Mouse (Mus musculus) liver, adult 2 months (tissue): ENCODE measurements around the gene Esm1. TPM values are rescaled to one million over a fixed set of nuclear protein-coding genes. Genes with fewer than 3 reads are reported as not detected.

Source experiments
- DNase-seq: peaks from one replicate; pipeline ENCODE4 v3.0.0-alpha.2; 2011; ENCODE audit warnings: low read depth, low spot score; ENCODE audit errors: extremely low read depth
- H3K27ac ChIP-seq: fragments of 200-500 bp; replicated peaks from 2 replicates; pipeline ENCODE4 v1.5.1; 2012; ENCODE audit warnings: low read depth, mild to moderate bottlenecking, control low read depth, inconsistent platforms, low read length; ENCODE audit not compliant: insufficient read depth
- H3K27me3 ChIP-seq: fragments of 200-500 bp; 2 replicates; pipeline ENCODE4 v1.6.1; 2012; ENCODE audit warnings: mild to moderate bottlenecking, moderate library complexity, low read length, inconsistent platforms; ENCODE audit not compliant: control insufficient read depth, insufficient read depth
- H3K36me3 ChIP-seq: fragments of 200-500 bp; 2 replicates; pipeline ENCODE4 v1.6.1; 2012; ENCODE audit warnings: low read length, inconsistent platforms; ENCODE audit not compliant: control insufficient read depth, insufficient read depth
- H3K4me1 ChIP-seq: fragments of 200-500 bp; 2 replicates; pipeline ENCODE4 v1.6.1; 2011; ENCODE audit warnings: low read length; ENCODE audit not compliant: control insufficient read depth, insufficient read depth
- H3K4me3 ChIP-seq: fragments of 200-500 bp; 2 replicates; pipeline ENCODE4 v1.5.1; 2011; ENCODE audit warnings: low read depth, mild to moderate bottlenecking, control low read depth, low read length, moderate library complexity; ENCODE audit not compliant: insufficient read depth
- H3K79me2 ChIP-seq: fragments of 200-500 bp; 2 replicates; pipeline ENCODE4 v1.6.1; 2012; ENCODE audit warnings: inconsistent platforms, mild to moderate bottlenecking, low read length, moderate library complexity; ENCODE audit not compliant: control insufficient read depth, insufficient read depth
- H3K9ac ChIP-seq: fragments of 200-500 bp; 2 replicates; pipeline ENCODE4 v1.6.1; 2012; ENCODE audit warnings: low read depth, mild to moderate bottlenecking, control low read depth, inconsistent platforms, low read length
- CTCF ChIP-seq: fragments of 200-500 bp; IDR thresholded peaks from 2 replicates; pipeline ENCODE4 v1.5.1; 2011; ENCODE audit warnings: low read depth, low read length, control low read depth
- POLR2A ChIP-seq: fragments of 200-500 bp; IDR thresholded peaks from 2 replicates; pipeline ENCODE4 v1.6.1; 2011; ENCODE audit warnings: low read length, control low read depth; ENCODE audit not compliant: insufficient read depth; ENCODE audit errors: extremely low read depth
- WGBS: fragments of 180-500 bp; shearing (Covaris S2); methylation state at CpG from one replicate; pipeline ENCODE4 v1.1.7; 2018; 5-methylcytosine and 5-hydroxymethylcytosine counted together
- polyA plus RNA-seq: library from polyadenylated mRNA; depleted of rRNA; stranded (reverse); fragments of >200 nt; gene quantifications from 2 replicates; pipeline ENCODE4 v1.2.3, GENCODE M21; 2012; rRNA removed
- total RNA-seq: library from RNA; depleted of rRNA; stranded (reverse); fragments of >200 nt; gene quantifications from 2 replicates; pipeline ENCODE4 v1.2.3, GENCODE M21; 2014; rRNA removed

Gene Esm1
- total and polyA plus RNA-seq, 2 experiments = 0.35 to 0.55 TPM

DNA sequence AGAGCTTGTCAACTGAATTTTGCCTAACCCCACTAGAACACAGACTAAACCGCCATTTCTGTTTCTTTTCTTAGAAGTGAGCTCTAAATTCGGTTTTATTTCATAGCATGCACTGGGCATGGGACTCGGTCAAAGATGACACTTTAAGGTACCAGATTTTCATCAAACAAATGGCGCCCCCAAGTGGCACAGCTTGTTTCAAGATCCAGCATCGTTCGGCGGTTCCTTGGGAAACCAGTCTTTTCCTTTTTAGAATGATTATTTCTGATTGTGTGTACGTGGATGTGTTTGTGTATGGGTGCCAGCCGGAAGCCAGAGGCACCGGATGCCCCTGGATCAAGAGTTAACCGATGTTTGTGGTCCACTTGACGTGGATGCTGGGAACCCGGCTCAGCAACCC, 55.8 kb downstream of the Esm1 start:
- H3K27me3 ChIP-seq = no peaks in the 10 kb centered on the region

DNA sequence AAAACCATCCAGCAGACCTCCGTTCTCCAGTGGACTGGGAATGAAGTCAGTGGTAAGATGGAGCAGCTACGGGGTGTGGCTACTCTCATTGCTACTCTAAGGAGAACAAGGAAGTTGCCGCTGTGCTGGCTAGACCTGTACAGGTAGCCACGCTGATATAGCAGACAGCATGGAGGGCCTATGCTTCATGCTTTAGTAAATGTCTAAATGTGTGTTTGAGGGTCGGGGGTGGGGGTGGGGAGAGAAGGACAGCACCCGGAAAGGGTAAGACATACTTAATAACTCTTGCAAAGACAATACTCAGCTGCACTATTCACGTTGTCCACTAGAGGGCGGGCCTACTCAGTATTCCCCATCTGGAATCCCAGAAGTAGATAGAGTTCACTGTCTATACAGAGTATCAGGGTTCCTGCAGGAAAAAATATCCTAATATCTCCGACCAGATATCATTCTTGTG, 57.1 kb downstream of the Esm1 start:
- H3K27ac ChIP-seq = no peak overlapping the region
- TF ChIP-seq POLR2A = no peak
- TF ChIP-seq CTCF = peak; percentile 60
- H3K4me3 ChIP-seq = no peak overlapping the region
- peak; percentile 55 for DNase-seq
- H3K36me3 ChIP-seq = no peaks in the 10 kb centered on the region
- no peak overlapping the region for H3K9ac ChIP-seq
- no peaks in the 10 kb centered on the region for H3K27me3 ChIP-seq
- no peaks in the 10 kb centered on the region for H3K4me1 ChIP-seq
- no peaks in the 10 kb centered on the region for H3K79me2 ChIP-seq
- 26% methylated on average over 9 of the region's 9 CpGs for WGBS

More for the DNA sequence above, 55.8 kb downstream of the Esm1 start:
- H3K79me2 ChIP-seq = no peaks in the 10 kb centered on the region
- H3K36me3 ChIP-seq = no peaks in the 10 kb centered on the region
- H3K9ac ChIP-seq = no peak overlapping the region
- WGBS = 27% methylated on average over 13 of the region's 13 CpGs
- no peak overlapping the region for H3K27ac ChIP-seq
- TF ChIP-seq POLR2A (no peak), CTCF (peak; percentile 31; the same call in 1 of the 2 replicates)
- H3K4me1 ChIP-seq = no peaks in the 10 kb centered on the region
- DNase-seq = peak; percentile 6
- no peak overlapping the region for H3K4me3 ChIP-seq

- Histone ChIP-seq H3K36me3 (no peaks in the 10 kb centered on the region), H3K4me3 (no peak overlapping the region), H3K79me2 (no peaks in the 10 kb centered on the region), H3K9ac (no peak overlapping the region), H3K27ac (no peak overlapping the region), H3K27me3 (no peaks in the 10 kb centered on the region), H3K4me1 (no peaks in the 10 kb centered on the region)
- TF ChIP-seq POLR2A = no peak
- TF ChIP-seq CTCF = no peak
- DNase-seq = no peak
- WGBS = 71% methylated on average over 3 of the region's 3 CpGs
These were observed 57.7 kb downstream of the Esm1 start for GRCm38 (mm10) chr13:113267204-113267603.

Other genes with a start within 250 kb of the Esm1 start
- 0.20 and 0.65 TPM in 2 replicates for gene Ccno, start 221.9 kb upstream of the Esm1 start, total RNA-seq
- 0.70 and 1.7 TPM in 2 replicates for gene Ccno, start 221.9 kb upstream of the Esm1 start, polyA plus RNA-seq
- not detected in 2 replicates for gene Mcidas, start 215.8 kb upstream of the Esm1 start, total RNA-seq
- gene Mcidas, start 215.8 kb upstream of the Esm1 start, polyA plus RNA-seq = not detected in 2 replicates
- gene Cdc20b, start 174.5 kb upstream of the Esm1 start, total RNA-seq = not detected in 2 replicates
- not detected in 2 replicates for gene Cdc20b, start 174.5 kb upstream of the Esm1 start, polyA plus RNA-seq
- 2.7 and 2.8 TPM in 2 replicates for gene Gpx8, start 163.2 kb upstream of the Esm1 start, total RNA-seq
- 0.20 and 0.22 TPM in 2 replicates for gene Gpx8, start 163.2 kb upstream of the Esm1 start, polyA plus RNA-seq
- 0.92 and 1.3 TPM in 2 replicates for gene Gzma, start 108.7 kb upstream of the Esm1 start, total RNA-seq
- 0.21 and 0.27 TPM in 2 replicates for gene Gzma, start 108.7 kb upstream of the Esm1 start, polyA plus RNA-seq
- gene Gzmk, start 16.2 kb downstream of the Esm1 start, total RNA-seq = not detected in 2 replicates
- gene Gzmk, start 16.2 kb downstream of the Esm1 start, polyA plus RNA-seq = not detected in 2 replicates
- 0.07 and 0.09 TPM in 2 replicates for gene BC067074, start 83.5 kb downstream of the Esm1 start, total RNA-seq
- gene BC067074, start 83.5 kb downstream of the Esm1 start, polyA plus RNA-seq = not detected in 2 replicates